Mouse (Mus musculus) E14TG2a.4 (cell line): Measurements from ENCODE around the gene Arf4.

ENCODE experiments used
- CTCF ChIP-seq: conservative IDR thresholded peaks from 2 replicates; pipeline ENCODE4 v1.5.1; 2014; ENCODE audit warnings: low read length
- NANOG ChIP-seq: IDR thresholded peaks from 2 replicates; pipeline ENCODE4 v1.6.1; 2014; ENCODE audit warnings: borderline replicate concordance, low read length, mixed read lengths
- POU5F1 ChIP-seq: IDR thresholded peaks from 2 replicates; pipeline ENCODE4 v1.6.1; 2014; ENCODE audit warnings: low read length, borderline replicate concordance

DNA sequence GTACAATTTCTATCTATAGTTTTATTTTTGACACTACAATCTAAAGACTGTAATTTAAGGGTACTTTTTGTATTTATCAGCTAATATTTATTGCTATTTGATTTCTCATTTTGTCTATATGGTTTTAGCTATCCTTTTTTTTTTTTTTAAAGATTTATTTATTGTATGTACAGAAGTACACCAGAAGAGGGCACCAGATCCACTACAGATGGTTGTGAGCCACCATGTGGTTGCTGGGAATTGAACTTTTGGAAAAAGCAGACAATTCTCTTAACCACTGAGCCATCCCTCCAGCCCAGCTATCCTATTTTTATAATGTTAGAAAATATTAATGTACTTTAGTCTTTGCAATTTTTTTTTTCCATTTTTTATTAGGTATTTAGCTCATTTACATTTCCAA is 60.0 kb downstream of the Arf4 start:
- peak; percentile 37 for TF ChIP-seq CTCF
- TF ChIP-seq POU5F1, result no peak
- no peak for TF ChIP-seq NANOG
